Mouse (Mus musculus): Measurements from ENCODE around the gene Chrdl2.
"Not testable (repeated sequence)": the region's sequence is repeated elsewhere in the genome, so short reads cannot be mapped to it uniquely, and the experiment has no call there.

The Chrdl2 gene

GRCm38 (mm10) chr7:100043096-100043495 is 37.1 kb downstream of the Chrdl2 start:
- DNase-seq = no peak

DNA sequence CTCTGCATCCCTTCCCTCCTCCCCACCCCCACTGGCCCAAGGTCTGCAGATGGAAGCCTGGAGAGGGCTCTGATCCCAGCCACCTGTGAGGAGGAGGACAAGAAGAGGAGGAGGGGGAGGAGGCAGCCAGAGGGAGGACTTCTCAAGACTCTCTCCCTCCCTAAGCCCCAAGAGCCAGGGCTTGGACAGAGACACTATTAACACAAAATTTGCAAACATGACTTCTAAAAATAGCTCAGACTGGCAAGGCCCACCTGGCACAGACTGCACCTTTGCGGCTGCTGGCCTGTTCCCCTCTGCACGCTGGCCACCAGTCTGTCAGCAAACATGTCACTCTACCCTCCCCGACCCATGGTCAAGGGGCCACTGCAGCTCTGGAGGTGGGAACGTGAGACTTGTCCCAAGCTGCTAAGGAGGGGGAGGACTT is 37.6 kb downstream of the Chrdl2 start:
- DNase-seq = peak; percentile 37

DNA sequence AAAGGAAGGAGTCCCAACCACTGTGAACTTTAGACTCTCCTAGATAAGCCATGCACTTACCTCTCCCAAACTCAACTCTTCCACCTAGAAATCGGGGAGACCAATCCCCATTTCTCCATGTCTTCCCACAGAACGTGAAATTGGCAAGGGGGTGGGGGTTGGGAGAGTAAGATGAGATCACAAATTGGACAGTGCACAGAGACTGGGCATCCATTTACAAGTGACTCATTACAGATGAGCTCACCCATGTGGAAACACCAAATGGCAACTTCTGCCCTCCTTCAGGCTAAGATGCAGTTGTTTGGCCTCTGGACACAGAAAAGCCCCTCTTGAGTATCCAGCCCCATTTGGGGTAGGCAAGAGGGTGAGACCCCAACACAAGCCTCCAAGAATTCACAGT is 40.5 kb downstream of the Chrdl2 start:
- DNase-seq = no peak

DNA sequence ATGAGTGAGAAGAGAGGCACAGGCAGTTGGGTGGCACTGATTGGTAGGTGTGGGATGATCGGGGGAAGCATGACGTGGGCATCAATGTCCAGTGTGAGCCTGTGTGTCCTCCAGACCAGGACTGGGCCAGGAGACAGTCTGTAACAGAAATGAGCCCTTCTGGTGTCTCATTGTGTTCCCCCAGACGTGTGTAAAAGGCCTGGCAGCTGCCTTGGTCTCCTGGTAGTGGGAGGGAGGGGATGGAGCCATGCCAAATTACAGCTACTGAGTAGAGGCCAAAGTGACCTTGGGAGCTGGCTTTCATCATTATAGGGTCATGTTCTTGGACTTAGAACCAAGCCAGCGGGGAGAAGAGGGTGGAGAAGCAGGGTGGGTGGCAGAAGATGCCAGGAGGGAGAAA is 45.9 kb downstream of the Chrdl2 start:
- DNase-seq = no peak

GRCm38 (mm10) chr7:100052991-100053390 is 47.0 kb downstream of the Chrdl2 start:
- not testable (repeated sequence) for DNase-seq

- DNase-seq = no peak
These were observed 68.0 kb downstream of the Chrdl2 start for GRCm38 (mm10) chr7:100073959-100074358.

- no peak for DNase-seq
These were observed 70.3 kb downstream of the Chrdl2 start for GRCm38 (mm10) chr7:100076296-100076695.

GRCm38 (mm10) chr7:100077071-100077470 is 71.1 kb downstream of the Chrdl2 start:
- DNase-seq = no peak

DNA sequence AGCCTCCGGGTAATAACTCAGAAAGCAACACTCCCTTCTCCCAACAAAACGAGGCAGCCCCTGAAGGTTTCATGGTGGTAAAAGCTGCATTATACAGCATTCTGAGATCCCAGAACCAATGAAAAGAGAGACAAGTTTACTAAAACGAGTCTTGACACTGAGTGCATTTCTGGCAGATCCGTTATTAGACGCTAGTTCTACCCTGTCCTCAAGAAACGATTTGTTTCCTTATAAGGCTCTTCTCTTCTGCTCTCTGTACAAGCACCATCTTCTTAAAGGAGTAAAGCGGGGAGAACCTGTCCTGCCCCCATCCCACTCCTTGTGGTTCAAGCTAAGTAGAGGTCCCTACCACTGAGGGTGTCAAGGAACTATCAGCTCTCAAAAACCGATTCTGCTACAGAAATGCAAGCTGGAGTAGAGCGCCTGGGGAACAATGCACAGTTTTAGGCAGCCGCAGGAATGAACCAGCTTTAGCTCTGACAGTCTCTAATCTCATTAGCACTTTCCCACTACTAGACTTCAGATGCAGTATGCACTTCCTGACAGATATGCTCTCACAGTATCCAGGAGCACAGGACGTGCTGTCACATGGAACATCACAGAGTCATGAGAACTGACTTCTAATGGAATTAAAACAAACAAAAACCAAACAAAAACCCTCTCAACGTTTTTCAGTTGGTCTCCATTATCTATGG is 74.3 kb downstream of the Chrdl2 start:
- DNase-seq = no peak

GRCm38 (mm10) chr7:100082836-100083235 is 76.9 kb downstream of the Chrdl2 start:
- no peak for DNase-seq

- DNase-seq = no peak
These were observed 77.8 kb downstream of the Chrdl2 start for GRCm38 (mm10) chr7:100083812-100084211.

All from cerebellum, adult 8-10 months (tissue).